Mouse (Mus musculus) liver, embryonic 12.5 days (tissue): ENCODE results near the gene Coro1c. TPM values are rescaled to one million over a fixed set of nuclear protein-coding genes. Genes with fewer than 3 reads are reported as not detected.

Source experiments
- ATAC-seq: fragments of 200-750 bp; cut with Nextera tagmentation; 2 replicates; pipeline ENCODE4 v1.8.0; 2017; ENCODE audit warnings: moderate number of reproducible peaks, mild to moderate bottlenecking, moderate library complexity
- H3K27ac ChIP-seq: fragments of 300-500 bp; sonication (generic); 2 replicates; pipeline ENCODE4 v1.5.1; 2016; ENCODE audit warnings: mild to moderate bottlenecking
- H3K27me3 ChIP-seq: fragments of 300-500 bp; sonication (generic); replicated peaks from 2 replicates; pipeline ENCODE4 v1.6.1; 2016; ENCODE audit warnings: mild to moderate bottlenecking, moderate library complexity
- H3K36me3 ChIP-seq: fragments of 300-500 bp; sonication (generic); 2 replicates; pipeline ENCODE4 v1.6.1; 2016; ENCODE audit warnings: mild to moderate bottlenecking, moderate library complexity
- H3K4me1 ChIP-seq: fragments of 300-500 bp; sonication (generic); 2 replicates; pipeline ENCODE4 v1.6.1; 2016
- H3K4me2 ChIP-seq: fragments of 300-500 bp; sonication (generic); 2 replicates; pipeline ENCODE4 v1.6.1; 2016; ENCODE audit warnings: mild to moderate bottlenecking, moderate library complexity
- H3K4me3 ChIP-seq: fragments of 300-500 bp; sonication (generic); 2 replicates; pipeline ENCODE4 v1.5.1; 2016; ENCODE audit warnings: mild to moderate bottlenecking, moderate library complexity
- H3K9ac ChIP-seq: fragments of 300-500 bp; sonication (generic); 2 replicates; pipeline ENCODE4 v1.6.1; 2016; ENCODE audit warnings: mild to moderate bottlenecking, moderate library complexity
- H3K9me3 ChIP-seq: fragments of 300-500 bp; sonication (generic); replicated peaks from 2 replicates; pipeline ENCODE4 v1.6.1; 2016; ENCODE audit warnings: mild to moderate bottlenecking, moderate library complexity
- WGBS: fragments of 180-500 bp; shearing (Covaris S2); methylation state at CpG from one replicate; pipeline ENCODE4 v1.1.7; 2016; ENCODE audit not compliant: insufficient replicate concordance; 5-methylcytosine and 5-hydroxymethylcytosine counted together
- polyA plus RNA-seq: library from polyadenylated mRNA; unstranded; fragments of >200 nt; fragmentation: Nextera tagmentation; extraction: Ambion mirVana; gene quantifications from 2 replicates; pipeline ENCODE4 v1.2.1, GENCODE M21; 2016

Gene Coro1c
- polyA plus RNA-seq, 1 experiment from 2014 or later: 78.7 TPM

- Histone ChIP-seq H3K27me3 (no peaks in the 10 kb centered on the region), H3K4me3 (no peak overlapping the region), H3K27ac (no peak overlapping the region), H3K4me2 (no peak overlapping the region), H3K36me3 (no peaks in the 10 kb centered on the region), H3K4me1 (peaks cover 29% of the 10 kb centered on the region), H3K9ac (no peak overlapping the region), H3K9me3 (no peaks in the 10 kb centered on the region)
- ATAC-seq: no peak
- 38% methylated on average over 16 of the region's 16 CpGs for WGBS
Observed at GRCm38 (mm10) chr5:113833316-113833947, 75.1 kb downstream of the Coro1c start.

GRCm38 (mm10) chr5:113832490-113832901 is 76.1 kb downstream of the Coro1c start, which contains the start of gene Selplg:
Gene Selplg, minus strand, starts transcription at chr5:113832644.
- Histone ChIP-seq H3K27me3 (no peaks in the 10 kb centered on the region), H3K4me3 (no peak within 1 kb of the TSS), H3K4me2 (no peak within 1 kb of the TSS), H3K9ac (no peak within 1 kb of the TSS), H3K4me1 (peaks cover 38% of the 10 kb centered on the region), H3K9me3 (no peaks in the 10 kb centered on the region), H3K36me3 (no peaks in the 10 kb centered on the region), H3K27ac (no peak within 1 kb of the TSS)
- WGBS: 61% methylated on average over 8 of the region's 8 CpGs
- ATAC-seq: no peak

- Histone ChIP-seq H3K27ac (no peak overlapping the region), H3K27me3 (no peaks in the 10 kb centered on the region), H3K4me2 (no peak overlapping the region), H3K4me1 (peaks cover 38% of the 10 kb centered on the region), H3K9ac (no peak overlapping the region), H3K4me3 (no peak overlapping the region), H3K9me3 (no peaks in the 10 kb centered on the region), H3K36me3 (no peaks in the 10 kb centered on the region)
- WGBS: 61% methylated on average over 3 of the region's 3 CpGs
- no peak for ATAC-seq
Observed at GRCm38 (mm10) chr5:113831741-113832140, 76.8 kb downstream of the Coro1c start.

- Histone ChIP-seq H3K4me1 (peaks cover 39% of the 10 kb centered on the region), H3K36me3 (no peaks in the 10 kb centered on the region), H3K9ac (no peak overlapping the region), H3K4me2 (peak overlapping the region; percentile 62), H3K27ac (no peak overlapping the region), H3K27me3 (0 out of 2 replicates have a peak, but pooled peaks cover 6% of the 10 kb centered on the region), H3K9me3 (no peaks in the 10 kb centered on the region), H3K4me3 (no peak overlapping the region)
- no peak for ATAC-seq
- WGBS: 70% methylated on average over 5 of the region's 5 CpGs
Observed at GRCm38 (mm10) chr5:113830796-113831195, 77.8 kb downstream of the Coro1c start.

- Histone ChIP-seq H3K4me2 (peak overlapping the region; percentile 62), H3K9ac (peak overlapping the region; percentile 48), H3K27ac (peak overlapping the region; percentile 56), H3K36me3 (no peaks in the 10 kb centered on the region), H3K4me3 (peak overlapping the region; percentile 36), H3K9me3 (no peaks in the 10 kb centered on the region), H3K4me1 (peaks cover 44% of the 10 kb centered on the region), H3K27me3 (0 out of 2 replicates have a peak, but pooled peaks cover 6% of the 10 kb centered on the region)
- peak; percentile 65 for ATAC-seq
- 25% methylated on average over 10 of the region's 10 CpGs for WGBS
Observed at GRCm38 (mm10) chr5:113830292-113830643, 78.3 kb downstream of the Coro1c start.

GRCm38 (mm10) chr5:113829566-113830291 is 78.8 kb downstream of the Coro1c start:
- Histone ChIP-seq H3K9ac (peak overlapping the region; percentile 48), H3K4me2 (peak overlapping the region; percentile 62), H3K4me1 (peaks cover 49% of the 10 kb centered on the region), H3K36me3 (no peaks in the 10 kb centered on the region), H3K27me3 (0 out of 2 replicates have a peak, but pooled peaks cover 6% of the 10 kb centered on the region), H3K27ac (peak overlapping the region; percentile 56), H3K9me3 (no peaks in the 10 kb centered on the region), H3K4me3 (peak overlapping the region; percentile 36)
- 46% methylated on average over 7 of the region's 7 CpGs for WGBS
- peak; percentile 19 for ATAC-seq

- no peaks in the 10 kb centered on the region for H3K36me3 ChIP-seq
- 0 out of 2 replicates have a peak, but pooled peaks cover 6% of the 10 kb centered on the region for H3K27me3 ChIP-seq
- H3K4me2 ChIP-seq: peak overlapping the region; percentile 22; the same call in 1 of the 2 replicates
- no peaks in the 10 kb centered on the region for H3K9me3 ChIP-seq
- H3K4me1 ChIP-seq: peaks cover 52% of the 10 kb centered on the region
- WGBS: 55% methylated on average over 7 of the region's 7 CpGs
- no peak overlapping the region for H3K4me3 ChIP-seq
- H3K27ac ChIP-seq: peak overlapping the region; percentile 52; the same call in 1 of the 2 replicates
- no peak overlapping the region for H3K9ac ChIP-seq
- peak; percentile 26; the same call in 1 of the 2 replicates for ATAC-seq
Observed at GRCm38 (mm10) chr5:113828481-113828880, 80.1 kb downstream of the Coro1c start.

GRCm38 (mm10) chr5:113827991-113828411 is 80.6 kb downstream of the Coro1c start:
- no peak overlapping the region for H3K9ac ChIP-seq
- H3K36me3 ChIP-seq: no peaks in the 10 kb centered on the region
- H3K4me3 ChIP-seq: no peak overlapping the region
- peak overlapping the region; percentile 22; the same call in 1 of the 2 replicates for H3K4me2 ChIP-seq
- no peak for ATAC-seq
- peaks cover 52% of the 10 kb centered on the region for H3K4me1 ChIP-seq
- no peaks in the 10 kb centered on the region for H3K9me3 ChIP-seq
- WGBS: 35% methylated on average over 4 of the region's 4 CpGs
- H3K27ac ChIP-seq: peak overlapping the region; percentile 52; the same call in 1 of the 2 replicates
- H3K27me3 ChIP-seq: 0 out of 2 replicates have a peak, but pooled peaks cover 6% of the 10 kb centered on the region

GRCm38 (mm10) chr5:113826619-113827018 is 81.9 kb downstream of the Coro1c start:
- Histone ChIP-seq H3K4me1 (peaks cover 46% of the 10 kb centered on the region), H3K27ac (no peak overlapping the region), H3K27me3 (0 out of 2 replicates have a peak, but pooled peaks cover 6% of the 10 kb centered on the region), H3K36me3 (no peaks in the 10 kb centered on the region), H3K4me3 (no peak overlapping the region), H3K9ac (no peak overlapping the region), H3K4me2 (no peak overlapping the region), H3K9me3 (no peaks in the 10 kb centered on the region)
- 79% methylated on average over 4 of the region's 4 CpGs for WGBS
- ATAC-seq: no peak

- no peaks in the 10 kb centered on the region for H3K36me3 ChIP-seq
- no peak for ATAC-seq
- H3K4me3 ChIP-seq: no peak overlapping the region
- H3K27ac ChIP-seq: no peak overlapping the region
- WGBS: 33% methylated on average over 7 of the region's 7 CpGs
- H3K4me2 ChIP-seq: no peak overlapping the region
- H3K4me1 ChIP-seq: peaks cover 40% of the 10 kb centered on the region
- H3K9me3 ChIP-seq: no peaks in the 10 kb centered on the region
- H3K27me3 ChIP-seq: 0 out of 2 replicates have a peak, but pooled peaks cover 6% of the 10 kb centered on the region
- H3K9ac ChIP-seq: no peak overlapping the region
Observed at GRCm38 (mm10) chr5:113825558-113825957, 83.0 kb downstream of the Coro1c start.

GRCm38 (mm10) chr5:113824228-113824627 is 84.3 kb downstream of the Coro1c start:
- no peak overlapping the region for H3K4me3 ChIP-seq
- no peak for ATAC-seq
- no peak overlapping the region for H3K9ac ChIP-seq
- no peaks in the 10 kb centered on the region for H3K36me3 ChIP-seq
- no peak overlapping the region for H3K27ac ChIP-seq
- peaks cover 28% of the 10 kb centered on the region for H3K4me1 ChIP-seq
- H3K4me2 ChIP-seq: no peak overlapping the region
- 0 out of 2 replicates have a peak, but pooled peaks cover 6% of the 10 kb centered on the region for H3K27me3 ChIP-seq
- WGBS: 50% methylated on average over 4 of the region's 4 CpGs
- no peaks in the 10 kb centered on the region for H3K9me3 ChIP-seq

GRCm38 (mm10) chr5:113818572-113818971 is 90.0 kb downstream of the Coro1c start:
- H3K36me3 ChIP-seq: no peaks in the 10 kb centered on the region
- no peak overlapping the region for H3K4me2 ChIP-seq
- no peaks in the 10 kb centered on the region for H3K4me1 ChIP-seq
- no peaks in the 10 kb centered on the region for H3K9me3 ChIP-seq
- no peak for ATAC-seq
- H3K27me3 ChIP-seq: peaks cover 16% of the 10 kb centered on the region
- H3K4me3 ChIP-seq: no peak overlapping the region
- no peak overlapping the region for H3K9ac ChIP-seq
- H3K27ac ChIP-seq: no peak overlapping the region
- WGBS: 72% methylated on average over 14 of the region's 14 CpGs
